Mouse (Mus musculus) urinary bladder, postnatal 14 days (tissue): Measurements from ENCODE around the gene Gm20388.

Experiments used
- DNase-seq: peaks from one replicate; pipeline ENCODE4 v3.0.0; 2021; ENCODE audit warnings: low spot score

Gene Gm20388

DNA sequence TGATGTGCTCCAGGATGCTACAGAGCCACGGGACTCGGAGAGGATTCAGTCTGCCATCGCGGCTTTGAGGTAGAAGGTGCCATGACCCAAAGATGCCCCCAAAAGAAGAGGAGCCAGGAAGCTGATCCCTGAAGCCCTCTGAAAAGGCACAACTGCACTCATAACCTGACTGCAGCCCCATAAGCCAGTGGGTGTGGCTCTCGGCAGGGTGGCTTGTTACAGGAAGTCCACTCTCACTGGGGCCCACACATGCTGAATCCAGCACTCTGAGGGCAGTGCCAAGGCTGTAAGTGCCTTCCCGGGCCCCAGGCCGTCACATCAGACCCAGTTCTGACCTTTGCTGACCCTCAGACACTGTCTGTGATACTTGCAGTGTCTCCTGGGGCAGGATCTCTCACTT, 2601.8 kb downstream of the Gm20388 start:
- no peak for DNase-seq

- DNase-seq: no peak
Observed at GRCm38 (mm10) chr8:122515699-122516098, 2605.1 kb downstream of the Gm20388 start.

- DNase-seq: no peak
Observed at GRCm38 (mm10) chr8:122517541-122518190, 2607.0 kb downstream of the Gm20388 start.

DNA sequence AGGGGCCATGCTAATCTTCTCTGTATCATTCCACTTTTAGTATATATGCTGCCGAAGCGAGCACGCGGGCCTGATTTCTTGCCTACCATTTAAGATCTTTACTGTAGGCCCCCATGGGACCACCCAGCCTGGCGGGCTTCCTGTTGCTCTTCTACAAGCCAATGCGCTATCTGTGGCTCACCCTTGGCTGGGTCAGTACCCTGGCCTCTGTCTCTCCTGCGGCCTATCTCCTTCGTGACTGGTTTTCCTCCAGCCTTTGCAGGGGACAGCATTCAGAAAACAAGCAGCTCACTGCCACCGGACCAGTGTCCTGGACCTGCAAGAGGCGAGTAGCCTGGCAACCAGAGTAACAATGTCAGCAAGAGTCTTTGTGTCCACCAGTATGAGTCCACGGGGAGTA, 2610.0 kb downstream of the Gm20388 start:
- no peak for DNase-seq

DNA sequence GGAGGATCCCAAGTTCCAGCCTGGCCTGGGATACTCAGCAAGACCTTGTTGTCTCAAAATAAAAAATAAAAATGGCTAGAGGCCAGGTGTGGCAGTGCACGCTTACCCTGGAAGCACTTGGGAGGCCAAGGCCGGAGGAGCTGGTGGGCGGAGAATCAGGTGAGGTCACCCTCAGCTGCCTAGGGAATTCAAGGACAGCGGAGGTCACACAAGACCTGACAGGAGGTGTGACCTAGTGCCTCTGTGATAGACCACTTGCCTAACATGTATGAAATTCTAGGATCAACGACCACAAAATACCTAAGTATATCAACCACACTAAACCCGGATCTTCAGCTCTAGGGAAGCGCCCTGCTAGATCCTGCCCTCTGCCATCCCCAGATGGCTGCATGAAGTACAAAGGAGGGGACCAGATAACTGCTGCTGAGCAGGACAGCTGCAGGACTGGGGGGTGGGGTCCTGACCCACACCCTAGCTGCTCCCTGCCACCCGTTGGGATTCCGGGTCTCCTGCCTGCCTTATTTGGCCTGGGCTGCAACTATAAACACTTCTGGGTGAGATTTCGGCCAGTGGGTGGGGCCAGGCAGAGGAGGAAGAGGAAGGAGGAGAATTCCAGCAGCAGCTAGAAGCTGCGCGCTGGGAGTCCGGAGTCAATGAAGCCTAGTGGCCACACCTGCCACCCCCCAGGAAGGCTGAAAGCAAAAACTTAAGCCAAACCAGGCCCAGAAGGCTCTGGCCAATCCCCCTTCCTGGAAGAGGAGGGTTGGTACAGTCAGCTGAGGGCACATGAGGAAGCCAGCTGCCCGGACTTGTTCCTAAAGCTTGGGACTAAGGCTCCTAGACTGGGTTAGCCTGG, 2612.4 kb downstream of the Gm20388 start:
- DNase-seq: peak; percentile 71

DNA sequence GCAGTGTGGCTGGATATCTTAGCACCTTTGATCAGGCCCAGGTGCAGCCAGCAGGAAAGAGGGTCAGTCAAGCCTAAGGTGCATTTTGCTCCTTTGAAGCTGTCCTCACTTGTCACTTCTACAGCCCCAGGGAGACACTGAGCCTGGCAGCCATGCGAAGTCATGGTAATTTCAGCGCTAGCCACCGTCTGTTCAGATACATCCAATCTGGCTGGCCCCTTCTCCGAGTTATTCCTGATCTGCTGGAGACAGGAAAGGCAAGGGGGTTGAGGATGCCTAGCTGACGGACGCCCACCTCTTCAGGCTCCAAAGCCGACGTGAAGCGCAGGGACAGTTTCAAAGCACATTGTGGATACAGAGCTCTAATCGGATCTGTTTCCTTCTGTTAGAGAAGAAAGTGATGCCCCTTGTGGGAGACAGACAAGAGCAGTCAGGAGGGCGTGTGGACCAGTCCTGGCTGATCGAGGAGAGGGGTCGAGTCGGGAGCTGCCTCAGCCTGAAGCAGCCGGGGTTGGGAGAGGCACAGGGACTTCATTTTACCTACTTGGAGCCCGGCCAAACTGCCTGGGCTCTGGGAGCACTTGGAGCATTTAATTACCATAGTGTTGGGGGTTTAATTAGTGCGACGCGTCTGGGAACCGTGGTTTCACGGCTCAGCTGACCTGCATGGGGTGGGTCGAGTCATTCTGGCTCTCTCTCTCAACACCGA, 2613.2 kb downstream of the Gm20388 start:
- peak; percentile 45 for DNase-seq

DNA sequence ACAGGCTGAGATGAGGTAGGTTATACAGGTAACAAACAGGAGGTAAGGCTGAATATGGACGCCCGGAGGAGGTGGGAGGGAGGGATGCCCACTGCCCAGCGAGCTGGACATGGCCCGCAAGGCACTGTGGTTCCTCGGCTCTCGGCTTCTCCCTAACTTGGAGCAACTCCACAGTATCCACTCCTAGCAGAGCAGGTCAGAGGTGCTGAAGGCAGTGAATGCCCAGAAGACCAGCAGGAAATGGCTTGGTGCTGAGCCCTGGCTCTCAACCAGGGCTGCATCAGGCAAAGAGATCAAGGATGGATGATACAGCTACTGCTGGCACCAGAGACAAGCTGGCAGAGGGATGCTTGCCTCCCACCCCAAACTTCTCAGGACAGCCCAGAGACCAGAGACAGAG, 2613.9 kb downstream of the Gm20388 start:
- DNase-seq: no peak

GRCm38 (mm10) chr8:122525004-122525403, 2614.4 kb downstream of the Gm20388 start:
- peak; percentile 31 for DNase-seq

DNA sequence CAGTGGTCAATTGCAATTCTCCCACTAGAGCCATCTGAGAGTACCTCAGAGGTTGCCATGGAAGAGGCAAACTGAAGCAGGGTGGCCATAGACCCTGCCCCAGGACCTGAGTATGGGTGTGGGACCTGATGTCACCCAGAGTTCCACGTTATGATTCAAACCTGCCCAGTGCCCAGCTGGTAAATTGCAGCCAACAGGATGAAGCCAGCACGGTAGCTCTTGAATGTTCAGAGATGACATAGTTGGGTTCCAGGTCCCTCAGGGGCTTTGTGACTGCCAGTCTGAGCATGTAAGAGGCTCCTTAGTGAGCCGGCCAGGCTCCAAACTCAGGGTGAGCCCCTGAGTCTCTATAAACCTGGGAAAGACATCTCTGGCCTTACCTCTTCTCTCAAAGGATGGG, 2615.4 kb downstream of the Gm20388 start:
- DNase-seq: no peak

DNA sequence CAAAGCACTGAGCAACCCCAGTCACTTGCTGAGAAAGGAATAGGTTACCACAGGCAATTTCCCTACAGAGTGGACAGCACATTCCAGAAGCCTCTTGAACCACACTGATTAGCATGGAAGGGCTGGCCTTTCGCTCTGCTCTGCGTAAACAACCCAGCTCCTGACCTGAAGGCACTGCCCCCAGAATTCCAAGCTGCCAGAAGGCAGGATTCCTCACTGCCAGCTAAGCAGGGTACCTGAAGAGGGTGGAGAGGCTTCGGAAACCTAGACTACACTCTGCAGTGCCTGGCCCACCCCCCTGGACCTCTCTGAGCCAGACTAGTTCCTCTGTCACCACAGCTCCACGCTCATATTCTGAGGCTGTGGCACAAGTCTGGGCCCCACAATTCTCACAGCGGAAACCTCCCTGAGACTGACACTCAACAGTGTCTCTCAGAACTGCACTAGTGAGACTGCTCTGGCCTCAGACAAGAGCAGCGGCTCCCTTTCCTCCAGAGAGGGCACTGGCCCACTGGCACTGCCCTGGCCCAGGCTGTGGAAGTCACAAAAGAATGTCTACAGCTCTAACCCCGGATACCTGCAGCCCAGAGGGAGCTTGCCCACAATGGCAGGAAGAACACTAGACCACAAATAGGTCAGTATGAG, 2616.0 kb downstream of the Gm20388 start:
- DNase-seq: no peak

DNA sequence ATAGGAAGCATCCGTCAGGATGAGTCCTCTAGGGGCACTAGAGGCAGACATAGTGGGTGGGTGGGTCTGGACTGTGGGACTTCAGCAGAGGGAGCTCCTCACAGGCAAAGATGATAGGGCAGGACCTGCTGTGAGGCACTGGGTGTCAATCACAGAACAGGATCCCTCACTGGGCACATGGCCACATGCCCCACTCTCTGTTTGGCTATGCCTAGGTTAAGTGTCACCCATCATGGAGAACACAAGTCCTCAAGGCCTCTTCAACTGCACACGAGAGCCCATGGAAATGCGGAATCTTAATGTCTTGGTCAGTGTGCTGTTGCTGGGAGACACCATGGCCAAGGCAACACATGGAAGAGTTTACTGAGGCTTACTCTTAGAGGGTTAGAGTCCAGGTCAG, 2617.3 kb downstream of the Gm20388 start:
- DNase-seq: no peak

DNA sequence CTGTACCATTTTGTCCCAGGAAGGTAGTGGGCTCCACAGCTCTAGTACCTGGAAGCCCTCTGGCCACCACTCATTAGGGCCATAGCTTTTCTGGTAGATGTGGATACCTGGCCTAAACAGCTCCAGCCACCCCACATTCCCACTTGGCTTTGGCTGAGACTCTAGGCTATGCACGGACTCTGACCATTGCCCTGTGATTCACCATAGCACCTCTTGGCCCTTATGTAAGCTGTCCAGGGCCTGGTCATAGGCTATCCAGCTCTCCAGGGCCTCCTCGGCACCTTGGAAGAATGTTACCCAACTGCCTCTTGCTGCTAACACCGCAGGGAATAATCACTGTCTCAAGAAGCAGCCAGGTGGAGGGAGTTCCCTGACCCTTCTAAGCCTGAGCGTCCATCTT, 2618.5 kb downstream of the Gm20388 start:
- no peak for DNase-seq

DNA sequence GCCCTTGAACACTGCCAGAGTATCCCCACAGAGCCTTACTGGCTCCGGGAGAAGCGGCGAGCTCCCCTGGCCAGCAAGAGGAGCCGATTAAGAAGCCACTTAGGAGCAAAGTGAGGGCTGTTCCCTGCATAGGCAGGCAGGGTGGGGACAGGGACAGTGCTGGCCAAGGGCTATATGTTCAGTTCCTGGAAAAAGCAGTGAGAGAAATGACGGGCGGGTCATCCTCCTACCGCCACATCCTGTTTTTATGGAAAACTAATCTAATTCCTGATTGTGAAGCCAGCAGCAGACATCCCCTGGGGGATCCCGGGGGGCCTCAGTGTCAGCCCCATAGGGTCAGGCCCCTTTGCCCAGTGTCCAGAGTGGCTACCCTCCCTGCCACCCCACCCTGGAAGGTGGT, 2620.7 kb downstream of the Gm20388 start:
- DNase-seq: no peak

GRCm38 (mm10) chr8:122537033-122537432, 2626.4 kb downstream of the Gm20388 start:
- DNase-seq: peak; percentile 90

- DNase-seq: no peak
Observed at GRCm38 (mm10) chr8:122537812-122538211, 2627.2 kb downstream of the Gm20388 start.

DNA sequence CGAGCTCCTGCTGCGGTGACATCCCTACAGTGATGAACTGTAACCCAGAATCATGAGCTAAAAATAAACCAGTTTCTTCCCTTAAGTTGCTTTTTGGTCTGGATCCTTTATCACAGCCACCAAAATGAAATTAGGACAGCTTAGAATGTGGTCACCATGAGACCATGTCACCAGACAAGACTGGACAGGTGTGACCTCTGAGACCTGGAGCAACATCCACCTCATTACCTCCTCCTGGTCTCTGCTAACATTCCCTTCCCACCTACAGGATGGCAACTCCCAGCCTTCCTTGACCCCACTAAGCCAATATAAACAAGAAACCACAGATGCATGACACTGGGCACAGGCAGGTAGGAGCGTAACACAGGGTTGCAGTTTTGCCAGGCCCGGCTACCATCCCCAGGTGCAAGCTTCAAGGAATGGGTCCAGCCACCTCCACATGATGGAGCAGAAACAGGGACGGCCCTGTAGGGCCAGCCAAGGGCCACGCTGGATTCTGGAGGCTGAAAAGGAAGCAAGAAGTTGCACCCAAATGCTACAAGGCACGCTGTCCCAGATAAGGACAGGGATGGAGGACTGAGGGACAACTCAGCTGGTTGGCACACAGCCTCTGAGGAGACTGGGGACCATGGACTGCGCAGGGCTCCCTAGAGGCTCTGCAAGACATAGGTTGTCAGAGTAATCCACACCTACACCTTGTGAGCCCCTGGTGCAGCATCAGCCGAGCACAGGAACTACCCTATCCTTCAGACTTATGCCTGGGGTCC, 2627.9 kb downstream of the Gm20388 start:
- DNase-seq: no peak

DNA sequence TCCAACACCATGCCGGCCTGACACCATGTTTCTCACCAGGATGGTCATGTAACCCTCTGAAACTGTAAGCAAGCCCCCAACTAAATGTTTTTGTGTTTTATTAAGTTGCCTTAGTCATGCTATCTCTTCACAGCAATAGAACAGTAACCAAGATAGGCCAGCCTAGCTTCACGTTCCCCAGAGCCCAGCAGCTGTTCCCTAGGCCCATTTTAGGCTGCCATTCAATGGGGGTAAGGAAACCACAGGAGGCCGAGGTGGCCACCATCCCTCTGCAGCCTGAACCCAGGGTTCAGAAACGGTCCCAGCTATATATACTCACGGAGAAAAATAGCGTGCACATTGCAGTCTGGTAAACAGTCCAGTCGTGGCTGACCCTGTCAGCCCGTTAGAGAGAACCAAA, 2633.5 kb downstream of the Gm20388 start:
- no peak for DNase-seq

DNA sequence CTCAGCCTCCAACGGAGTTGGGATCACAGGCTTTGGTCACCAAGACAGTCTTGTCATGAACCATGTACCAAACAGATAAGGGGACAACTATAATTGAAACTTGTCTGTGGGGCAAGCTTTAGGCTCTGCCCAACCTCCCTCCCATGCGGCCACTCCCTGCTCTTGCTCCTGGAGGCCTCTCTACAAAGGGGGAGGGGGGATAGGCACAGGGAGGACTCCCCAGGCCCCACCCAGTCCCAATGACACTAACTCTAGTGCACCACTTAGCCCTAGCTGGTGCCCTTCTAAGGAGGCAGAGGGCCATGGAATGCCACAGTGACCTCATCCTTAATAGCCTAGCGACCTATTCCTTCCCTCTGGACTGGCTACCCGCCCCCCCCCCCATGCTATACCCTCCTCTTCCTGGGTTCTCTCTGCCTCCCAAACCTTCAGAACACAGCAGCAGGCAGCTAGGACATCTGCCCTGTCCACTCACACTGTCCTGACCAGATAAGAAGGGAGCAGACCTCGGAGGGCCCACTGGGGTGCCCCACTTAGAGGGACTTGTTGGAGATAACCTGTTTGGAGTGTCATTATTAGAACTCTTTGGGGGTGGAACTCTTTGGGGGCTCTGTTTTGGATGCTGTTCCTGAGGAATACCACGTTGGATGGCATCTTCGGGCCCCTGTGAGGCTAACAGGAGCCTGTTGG, 2635.6 kb downstream of the Gm20388 start:
- no peak for DNase-seq

GRCm38 (mm10) chr8:122546811-122547453, 2636.3 kb downstream of the Gm20388 start:
- no peak for DNase-seq

- DNase-seq: no peak
Observed at GRCm38 (mm10) chr8:122547815-122548214, 2637.2 kb downstream of the Gm20388 start.

DNA sequence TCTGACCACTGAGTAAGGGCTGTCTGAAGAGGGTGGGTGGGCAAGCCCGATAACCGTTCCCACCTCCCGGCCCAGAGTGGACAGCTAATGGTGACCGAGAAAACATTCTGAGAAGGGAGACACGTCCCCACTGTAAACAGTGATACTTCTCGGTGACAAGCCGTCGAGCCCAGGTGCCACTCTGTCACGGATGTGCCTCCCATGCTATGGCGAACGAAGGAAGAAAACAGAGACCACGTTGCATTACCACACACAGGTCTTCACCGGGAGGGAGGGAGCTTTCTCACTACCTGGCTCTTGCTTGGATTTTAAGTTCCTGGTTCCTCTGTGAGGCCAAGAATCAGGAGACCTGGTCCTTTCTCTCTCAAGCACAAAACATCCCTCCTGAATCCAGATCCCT, 2637.7 kb downstream of the Gm20388 start:
- DNase-seq: no peak
